Mouse (Mus musculus) cerebellum, adult 11 months (tissue): ENCODE measurements around the gene Gm20388.

Source experiments
- DNase-seq: peaks from one replicate; pipeline ENCODE4 v3.0.0; 2022

Gene Gm20388

GRCm38 (mm10) chr8:124229883-124230282 lies 4319.2 kb downstream of the Gm20388 start:
- no peak for DNase-seq

GRCm38 (mm10) chr8:124230496-124231175 lies 4320.0 kb downstream of the Gm20388 start:
- DNase-seq, result no peak

GRCm38 (mm10) chr8:124231176-124231484 lies 4320.5 kb downstream of the Gm20388 start, which contains the start of gene Galnt2:
Gene Galnt2, plus strand, starts transcription at chr8:124231391.
- peak; percentile 93 for DNase-seq

- DNase-seq, result no peak
Observed at GRCm38 (mm10) chr8:124231485-124232279, 4321.0 kb downstream of the Gm20388 start.

GRCm38 (mm10) chr8:124232280-124232600 lies 4321.6 kb downstream of the Gm20388 start:
- no peak for DNase-seq

GRCm38 (mm10) chr8:124234496-124234895 lies 4323.9 kb downstream of the Gm20388 start:
- DNase-seq, result no peak

GRCm38 (mm10) chr8:124235536-124235935 lies 4324.9 kb downstream of the Gm20388 start:
- no peak for DNase-seq

- DNase-seq, result no peak
Observed at GRCm38 (mm10) chr8:124239350-124239749, 4328.7 kb downstream of the Gm20388 start.

GRCm38 (mm10) chr8:124240932-124241331 lies 4330.3 kb downstream of the Gm20388 start:
- no peak for DNase-seq

GRCm38 (mm10) chr8:124242208-124242607 lies 4331.6 kb downstream of the Gm20388 start:
- no peak for DNase-seq

GRCm38 (mm10) chr8:124242913-124243312 lies 4332.3 kb downstream of the Gm20388 start:
- no peak for DNase-seq

GRCm38 (mm10) chr8:124247581-124247980 lies 4336.9 kb downstream of the Gm20388 start:
- no peak for DNase-seq

GRCm38 (mm10) chr8:124248688-124249087 lies 4338.0 kb downstream of the Gm20388 start:
- DNase-seq, result no peak

GRCm38 (mm10) chr8:124250255-124250654 lies 4339.6 kb downstream of the Gm20388 start:
- no peak for DNase-seq

GRCm38 (mm10) chr8:124250785-124251184 lies 4340.1 kb downstream of the Gm20388 start:
- DNase-seq, result no peak

- DNase-seq, result no peak
Observed at GRCm38 (mm10) chr8:124252533-124252950, 4341.9 kb downstream of the Gm20388 start.

GRCm38 (mm10) chr8:124253939-124254338 lies 4343.3 kb downstream of the Gm20388 start:
- no peak for DNase-seq

- DNase-seq, result no peak
Observed at GRCm38 (mm10) chr8:124256841-124257240, 4346.2 kb downstream of the Gm20388 start.

- no peak for DNase-seq
Observed at GRCm38 (mm10) chr8:124257363-124257762, 4346.7 kb downstream of the Gm20388 start.

- DNase-seq, result no peak
Observed at GRCm38 (mm10) chr8:124259146-124259545, 4348.5 kb downstream of the Gm20388 start.

GRCm38 (mm10) chr8:124259925-124260324 lies 4349.3 kb downstream of the Gm20388 start:
- DNase-seq, result no peak

- DNase-seq, result no peak
Observed at GRCm38 (mm10) chr8:124260371-124260770, 4349.7 kb downstream of the Gm20388 start.

GRCm38 (mm10) chr8:124263058-124263457 lies 4352.4 kb downstream of the Gm20388 start:
- no peak for DNase-seq

- DNase-seq, result no peak
Observed at GRCm38 (mm10) chr8:124264032-124264431, 4353.4 kb downstream of the Gm20388 start.
